Mouse (Mus musculus): Measurements from ENCODE around the gene Gm2115.

DNA sequence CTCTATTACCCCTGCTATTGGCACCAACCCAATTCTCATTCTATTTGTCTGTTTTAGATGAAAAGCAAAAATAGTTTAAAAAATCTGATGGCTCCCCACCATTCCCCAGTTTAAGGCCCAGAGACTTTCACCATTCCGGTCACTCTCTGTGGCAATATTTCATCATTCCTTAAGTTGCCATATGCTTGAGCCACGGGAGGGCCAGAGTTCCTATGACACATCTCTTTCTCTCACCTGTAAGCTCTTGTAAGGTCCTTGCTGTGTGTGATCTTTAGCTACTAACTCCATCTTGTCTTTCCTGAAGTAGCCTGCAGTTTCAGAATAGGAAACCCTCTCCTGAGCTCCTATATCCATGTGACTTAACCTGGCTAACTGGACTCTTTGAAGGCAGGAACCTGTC is 90.2 kb downstream of the Gm2115 start:
- TF ChIP-seq CHD2 (IDR thresholded peaks at IDR 0.05; ENCODE audit: low read depth, low read length): no peak
- no peak for TF ChIP-seq ZNF384 (IDR thresholded peaks at IDR 0.05; ENCODE audit: low read depth, low read length)
- no peak for TF ChIP-seq MAFK (IDR thresholded peaks at IDR 0.05; ENCODE audit: insufficient read depth, low read depth, low read length)
- no peak for TF ChIP-seq HCFC1 (IDR thresholded peaks at IDR 0.05; ENCODE audit: borderline replicate concordance, insufficient read depth, low read length)
- no peak for TF ChIP-seq ZC3H11A (IDR thresholded peaks at IDR 0.05; ENCODE audit: borderline replicate concordance, low read depth, low read length)

Data from ES-E14 (cell line).